Mouse (Mus musculus) left cerebral cortex, postnatal 25 days (tissue): ENCODE data around the gene Mpdz. TPM values are rescaled to one million over a fixed set of nuclear protein-coding genes. Genes with fewer than 3 reads are reported as not detected.

ENCODE experiments used
- DNase-seq, 2 experiments: peaks; one replicate each; pipeline ENCODE4 v3.0.0; 2022; ENCODE audit warnings: low spot score in 2 of 2, mixed read lengths in 1 of 2
- intact Hi-C: fragments of 180-260 bp; cut with DNase I; formaldehyde crosslinking; loops from one replicate; pipeline ENCODE4 v1.15.1; 2025
- total RNA-seq, 2 experiments: library from RNA; stranded (reverse); gene quantifications; 2 replicates each; pipeline ENCODE4 v1.2.3; 2021

Gene Mpdz
- total RNA-seq, 2 experiments from 2014 or later: 54.9 to 56.1 TPM

GRCm38 (mm10) chr4:81414684-81415323 lies 27.8 kb downstream of the Mpdz start:
- no peak for DNase-seq
- intact Hi-C loops: no loop called here

- no peak for DNase-seq
- intact Hi-C loops: no loop called here
Measured at GRCm38 (mm10) chr4:81396883-81397282, 45.7 kb downstream of the Mpdz start.

- no peak for DNase-seq
- intact Hi-C loops: no loop called here
Measured at GRCm38 (mm10) chr4:81392869-81393268, 49.7 kb downstream of the Mpdz start.

GRCm38 (mm10) chr4:81389263-81389662 lies 53.4 kb downstream of the Mpdz start:
- intact Hi-C loops: no loop called here
- no peak for DNase-seq

DNA sequence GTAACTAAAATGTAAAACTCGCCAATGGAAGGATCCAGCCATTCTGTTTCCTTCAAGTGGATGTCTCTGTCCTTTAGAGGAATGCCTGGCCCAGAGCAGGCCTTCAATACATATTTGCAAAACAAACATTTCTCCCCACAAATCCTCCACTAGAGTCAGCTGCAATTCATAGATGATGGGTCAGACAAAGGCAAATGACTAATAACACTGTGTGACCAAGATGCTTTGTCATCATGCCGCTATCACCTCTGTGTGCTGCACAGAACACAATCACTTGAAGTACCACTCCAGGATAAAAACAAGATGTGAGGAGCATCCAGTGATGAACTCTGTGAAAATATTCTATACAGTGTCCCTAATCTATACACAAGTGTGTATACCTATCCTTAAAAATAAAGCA lies 55.0 kb downstream of the Mpdz start:
- DNase-seq: no peak
- intact Hi-C loops: no loop called here

- no peak for DNase-seq
- intact Hi-C loops: no loop called here
Measured at GRCm38 (mm10) chr4:81372355-81372754, 70.3 kb downstream of the Mpdz start.

- intact Hi-C loops: no loop called here
Measured at GRCm38 (mm10) chr4:81351368-81351767, 91.2 kb downstream of the Mpdz start.

GRCm38 (mm10) chr4:81348646-81349045 lies 94.0 kb downstream of the Mpdz start:
- intact Hi-C loops: no loop called here
- DNase-seq: no peak

More at GRCm38 (mm10) chr4:81351368-81351767, 91.2 kb downstream of the Mpdz start:
- no peak for DNase-seq

GRCm38 (mm10) chr4:81345141-81345540 lies 97.5 kb downstream of the Mpdz start:
- intact Hi-C loops: no loop called here
- no peak for DNase-seq

DNA sequence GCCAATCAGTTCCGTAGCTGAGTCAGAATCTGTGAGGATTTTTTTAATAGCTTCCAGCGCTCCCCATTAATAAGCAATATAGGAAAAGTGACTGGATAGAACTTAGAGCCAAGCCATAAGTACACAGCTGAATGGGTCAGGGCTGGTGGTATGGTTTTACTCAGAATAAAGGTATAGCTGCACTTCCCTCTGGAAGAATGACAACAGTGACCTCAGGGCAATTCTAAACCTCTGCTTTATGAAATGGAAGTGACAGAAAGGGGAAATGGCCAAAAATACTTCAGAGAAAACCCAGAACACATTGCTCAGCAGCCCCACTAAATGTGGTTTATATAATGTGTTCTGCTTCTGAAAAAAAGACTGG lies 109.0 kb downstream of the Mpdz start:
- intact Hi-C loops: no loop called here
- no peak for DNase-seq

GRCm38 (mm10) chr4:81332901-81333627 lies 109.6 kb downstream of the Mpdz start:
- peak; percentile 62 to 70 for DNase-seq
- intact Hi-C loops: no loop called here

DNA sequence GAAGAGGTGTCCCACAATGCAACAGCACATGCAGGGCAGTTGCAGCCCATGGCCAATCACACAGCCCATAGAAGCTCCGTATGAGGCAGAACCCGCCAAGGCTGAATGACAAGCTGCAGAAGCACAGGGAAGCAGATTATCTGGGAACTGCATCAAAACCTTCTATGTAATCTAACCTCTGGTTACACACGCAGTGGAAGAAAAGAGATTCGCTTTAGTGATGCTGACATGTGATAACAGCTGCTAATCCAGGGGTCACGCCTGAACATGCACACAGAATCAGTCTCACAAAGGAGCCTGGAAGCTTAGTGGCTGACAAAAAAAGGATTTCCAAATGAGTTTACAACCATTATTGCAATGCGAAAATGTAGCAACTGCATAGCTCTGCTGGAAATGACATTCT lies 110.2 kb downstream of the Mpdz start:
- no peak for DNase-seq
- intact Hi-C loops: no loop called here

- no peak for DNase-seq
- intact Hi-C loops: no loop called here
Measured at GRCm38 (mm10) chr4:81327694-81328093, 114.9 kb downstream of the Mpdz start.

DNA sequence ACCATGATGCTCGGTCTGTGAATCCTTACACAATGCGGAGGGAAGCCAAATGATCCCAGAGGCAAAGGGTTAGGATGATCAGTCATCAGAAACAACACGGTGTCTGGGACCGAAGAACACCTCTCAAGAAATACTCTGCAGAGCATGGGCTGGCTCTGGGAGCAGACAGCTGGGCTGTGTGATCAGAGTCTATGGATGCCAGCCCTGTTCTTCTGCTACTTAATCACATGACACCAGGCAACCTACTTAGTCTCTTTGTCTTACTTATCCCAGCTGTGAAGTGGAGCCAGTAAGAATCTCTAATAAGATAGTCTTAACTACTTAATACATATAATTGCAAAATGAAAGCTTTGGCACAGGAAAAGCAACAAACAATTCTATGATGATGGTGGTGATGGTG lies 118.8 kb downstream of the Mpdz start:
- intact Hi-C loops: no loop called here
- no peak for DNase-seq

DNA sequence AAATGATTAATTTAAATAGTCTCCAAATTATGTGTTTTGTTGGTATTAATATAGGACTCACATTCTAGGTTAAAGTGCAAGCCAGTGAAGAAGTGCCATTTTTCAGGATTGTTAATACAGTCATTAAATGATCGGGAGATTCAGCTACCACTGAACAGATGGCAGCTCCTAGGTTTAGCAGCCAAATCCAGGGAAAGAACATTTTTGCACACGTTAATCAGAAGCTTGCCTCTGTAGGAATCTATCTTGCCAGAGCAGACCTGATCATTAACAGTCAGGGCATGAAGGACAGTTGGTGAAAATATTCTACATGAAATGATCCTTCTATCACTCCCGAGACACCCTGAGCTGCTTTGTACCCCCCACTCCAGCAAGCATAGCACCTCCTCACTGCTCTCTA lies 120.4 kb downstream of the Mpdz start:
- no peak for DNase-seq
- intact Hi-C loops: no loop called here

- no peak for DNase-seq
- intact Hi-C loops: no loop called here
Measured at GRCm38 (mm10) chr4:81314618-81315017, 128.0 kb downstream of the Mpdz start.

DNA sequence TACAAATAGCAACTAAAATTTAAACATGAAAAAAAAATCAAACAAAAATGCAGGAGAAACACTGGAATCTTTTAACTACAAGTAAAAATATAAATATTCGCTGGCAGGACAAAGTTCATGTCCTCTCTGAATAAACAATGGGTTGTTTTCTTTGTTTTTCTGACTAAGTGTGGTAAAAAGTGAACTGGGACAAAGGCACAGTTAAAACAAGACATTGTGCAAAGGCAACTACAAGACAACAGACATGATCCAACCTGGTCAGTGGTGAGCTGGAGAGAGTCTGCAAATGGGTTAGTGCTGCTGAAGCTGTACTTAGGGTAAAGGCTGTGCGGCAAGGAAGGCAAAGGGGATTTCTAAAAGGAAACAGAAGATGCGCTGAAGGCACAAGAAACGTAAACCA lies 129.4 kb downstream of the Mpdz start:
- DNase-seq: no peak
- intact Hi-C loops: no loop called here

- intact Hi-C loops: no loop called here
- no peak for DNase-seq
Measured at GRCm38 (mm10) chr4:81310168-81310474, 132.5 kb downstream of the Mpdz start.

- no peak for DNase-seq
- intact Hi-C loops: no loop called here
Measured at GRCm38 (mm10) chr4:81309473-81310167, 133.0 kb downstream of the Mpdz start.

DNA sequence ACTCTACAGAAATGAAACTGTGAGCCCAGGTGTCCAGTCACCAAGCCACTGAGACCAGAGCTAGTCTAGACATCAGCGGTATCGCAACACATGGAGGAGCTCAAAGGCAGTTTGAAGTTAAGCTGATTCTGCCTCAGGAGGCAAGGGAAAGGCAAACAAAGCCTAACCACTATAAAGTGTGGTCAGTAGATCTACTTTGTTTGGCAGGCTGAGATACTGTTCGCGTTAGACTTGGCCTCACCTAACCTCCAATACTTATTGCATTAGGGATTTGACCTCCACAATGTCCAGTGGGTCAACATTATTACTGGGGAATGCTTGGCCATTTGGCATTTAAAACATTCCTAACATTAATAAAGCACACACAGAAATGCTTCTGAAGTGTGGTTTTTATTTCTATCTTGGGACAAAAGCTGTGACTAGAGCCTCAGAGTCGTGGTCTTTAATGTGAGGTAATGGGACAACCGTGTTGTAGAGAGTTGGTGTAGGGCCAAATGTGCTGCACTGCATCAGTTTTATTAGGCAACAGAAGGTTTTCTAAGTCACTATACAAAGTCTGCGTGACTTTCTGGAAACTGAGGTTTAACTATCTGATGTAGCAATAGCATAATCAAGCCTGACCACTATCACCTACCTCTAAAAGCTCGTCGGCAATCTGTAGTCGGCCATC lies 134.9 kb downstream of the Mpdz start:
- intact Hi-C loops: no loop called here
- DNase-seq: no peak

GRCm38 (mm10) chr4:81302056-81302455 lies 140.6 kb downstream of the Mpdz start:
- DNase-seq: no peak

More at GRCm38 (mm10) chr4:81302056-81302455, 140.6 kb downstream of the Mpdz start:
- intact Hi-C loops: no loop called here
